Mouse (Mus musculus): Measurements from ENCODE around the gene Wwox.

Wwox gene

DNA sequence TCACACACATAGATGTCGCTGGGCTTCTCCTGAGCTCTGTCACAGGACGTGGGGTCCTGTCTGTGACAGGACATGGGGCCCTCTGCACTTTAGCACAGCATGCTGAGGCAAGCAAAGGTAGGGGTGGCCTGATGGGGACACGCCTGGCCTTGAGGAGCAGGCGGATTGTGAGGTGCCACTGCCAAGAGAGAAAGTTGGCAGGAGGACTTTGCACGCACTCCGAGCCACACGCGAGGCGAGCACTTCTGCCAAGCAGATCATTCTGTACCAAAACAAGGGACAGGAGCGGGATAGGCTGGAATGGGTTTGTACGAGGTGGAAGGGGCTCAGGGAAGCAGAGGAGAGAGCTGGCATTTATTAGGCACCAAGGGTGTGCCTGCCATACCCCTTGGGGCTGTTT, 543.3 kb downstream of the Wwox start:
- DNase-seq, result no peak

DNA sequence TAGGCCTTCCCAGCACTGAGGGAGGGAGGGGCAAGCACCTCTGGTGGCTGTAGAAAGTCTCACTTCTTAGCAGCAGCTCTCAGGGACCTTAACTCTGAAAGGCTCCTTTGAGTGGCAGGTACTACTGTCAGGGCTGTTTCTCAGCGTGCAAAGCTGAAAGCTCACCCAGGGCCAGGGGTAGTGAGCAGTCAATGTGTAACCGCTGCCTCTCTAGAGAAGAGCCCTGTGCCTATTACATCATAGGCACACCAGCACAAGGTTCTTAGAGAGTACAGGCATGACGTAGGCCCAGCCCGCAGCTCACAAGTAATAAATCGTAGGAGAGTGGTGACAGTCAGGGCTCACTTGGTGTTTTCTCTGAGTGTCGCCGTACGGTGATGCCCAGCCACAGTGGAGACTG, 545.0 kb downstream of the Wwox start:
- no peak for DNase-seq

DNA sequence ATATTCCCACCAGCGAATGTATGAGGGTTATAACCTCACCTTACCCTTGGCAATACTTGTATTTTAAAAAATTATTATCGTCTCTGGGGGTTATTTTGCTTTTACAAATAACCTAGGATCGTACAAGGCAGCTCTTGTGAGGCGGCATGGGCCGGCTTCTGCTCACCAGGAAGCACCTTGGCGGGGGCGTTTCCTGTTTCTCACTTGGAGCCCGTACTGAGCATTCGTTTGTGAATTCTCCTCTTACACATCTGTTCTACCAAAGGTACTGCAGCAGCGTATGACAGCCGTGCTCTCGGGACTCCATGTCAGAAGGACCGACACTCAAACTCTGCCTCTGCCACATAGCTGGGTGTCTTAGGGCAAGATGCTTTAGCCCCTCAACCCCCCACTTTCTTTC, 546.5 kb downstream of the Wwox start:
- DNase-seq, result no peak

DNA sequence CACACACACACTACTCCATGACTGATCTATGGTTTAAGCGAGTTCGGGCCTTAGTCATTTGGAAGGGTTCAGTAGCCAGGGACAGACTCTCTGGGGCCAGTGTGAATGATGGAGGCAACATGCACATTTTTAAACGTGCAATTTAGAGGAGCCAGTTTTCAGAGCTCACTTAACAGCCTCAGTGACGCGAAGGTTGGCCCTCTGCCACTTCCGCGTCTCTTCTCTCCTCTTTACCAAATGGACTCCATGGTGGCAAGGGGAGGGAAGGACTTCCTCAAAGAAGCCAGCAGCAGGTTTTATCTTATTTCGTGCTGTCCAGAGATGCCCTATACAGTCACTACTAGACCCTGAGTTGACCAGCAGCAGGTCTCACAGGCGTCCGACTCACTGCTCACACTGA, 547.5 kb downstream of the Wwox start:
- DNase-seq, result no peak

DNA sequence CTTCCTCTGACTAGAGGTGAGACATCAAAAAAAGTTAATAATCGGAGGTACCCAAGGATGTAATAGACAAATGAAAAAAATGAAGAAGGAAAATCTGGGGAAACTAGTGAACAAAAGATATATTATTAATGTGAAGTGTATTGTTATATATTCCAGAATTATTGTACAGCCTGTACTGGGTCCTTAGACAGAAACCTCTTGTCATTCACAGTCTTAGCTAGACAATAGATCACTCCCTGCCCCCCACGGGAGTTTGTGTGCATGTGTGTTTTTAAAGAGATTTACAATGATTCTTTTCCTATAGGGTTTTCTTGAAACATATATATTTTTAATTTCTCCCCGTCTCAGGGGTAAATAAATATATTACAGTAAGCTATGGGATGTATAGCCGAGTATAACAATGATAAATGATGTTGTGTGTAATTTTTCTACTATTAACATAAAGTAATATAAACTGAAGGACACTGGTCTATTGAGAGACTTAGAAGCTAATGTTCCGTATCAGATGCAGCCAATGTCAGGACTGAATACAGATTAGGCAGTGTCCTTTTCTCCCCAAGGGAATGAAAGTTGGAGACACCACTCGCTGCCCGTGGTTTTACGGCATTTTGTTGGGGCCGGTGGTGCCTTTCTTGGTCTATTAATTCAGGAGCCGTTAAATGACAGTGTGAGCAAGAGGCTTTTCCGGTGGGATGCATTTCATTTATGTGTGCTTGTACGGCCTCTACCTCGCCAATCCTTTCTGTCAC, 551.6 kb downstream of the Wwox start:
- no peak for DNase-seq

DNA sequence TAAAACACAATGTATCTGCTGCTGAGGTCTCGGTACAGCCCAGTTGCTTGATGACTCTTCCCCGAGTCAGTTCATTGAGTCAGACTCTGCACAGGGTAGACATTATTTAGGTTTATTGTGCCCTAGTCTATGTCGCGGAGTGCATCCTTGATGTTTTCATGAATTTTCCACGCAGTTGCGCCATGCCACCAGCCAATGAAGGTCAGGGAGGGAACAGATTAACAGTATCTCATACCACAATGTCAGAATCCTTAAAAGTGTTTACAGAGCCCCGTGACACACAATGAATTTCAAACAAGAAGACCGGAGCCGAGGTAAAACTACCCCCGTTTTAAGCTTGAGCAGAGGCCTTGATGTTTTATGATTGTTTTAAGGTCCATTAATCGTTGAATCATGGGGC, 561.3 kb downstream of the Wwox start:
- no peak for DNase-seq

DNA sequence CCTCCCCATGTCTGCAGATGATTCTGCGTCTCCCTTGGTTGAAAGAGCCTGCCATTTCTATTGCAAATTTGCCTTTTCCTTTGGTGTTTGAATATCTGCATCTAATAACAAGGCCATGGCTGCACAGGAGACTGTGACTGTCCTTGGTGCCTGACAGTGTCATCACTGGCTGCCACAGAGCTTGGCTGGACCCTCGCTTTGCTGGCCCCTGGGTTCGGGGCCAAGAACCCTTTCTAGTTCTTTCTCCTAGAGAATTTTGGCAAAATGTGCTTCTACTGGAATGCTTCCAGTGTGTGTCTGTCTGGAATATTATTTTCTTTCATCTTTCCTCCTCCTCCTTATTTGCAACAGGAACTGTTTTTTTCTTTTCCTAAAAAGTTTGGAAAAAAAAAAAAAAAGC, 565.6 kb downstream of the Wwox start:
- no peak for DNase-seq

DNA sequence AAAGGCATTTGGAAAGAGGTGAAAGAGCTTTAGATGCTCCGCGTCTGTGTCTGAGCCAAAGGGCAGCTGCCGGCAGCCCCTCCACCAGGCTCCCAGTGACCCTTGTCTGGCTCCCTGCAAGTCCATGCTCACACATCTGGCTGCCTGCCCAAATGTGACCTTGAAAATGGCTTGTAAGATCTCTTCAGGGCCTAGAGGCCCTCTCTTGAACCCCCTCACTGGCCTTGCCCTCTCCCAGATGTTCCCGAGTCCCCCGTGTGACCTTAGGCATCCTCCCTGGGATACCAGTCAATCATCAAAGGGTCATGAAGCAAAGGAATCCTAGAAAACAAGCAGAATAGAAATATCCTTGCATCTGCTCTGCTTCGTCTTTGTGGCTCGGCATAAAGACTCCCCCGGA, 567.1 kb downstream of the Wwox start:
- DNase-seq, result no peak

DNA sequence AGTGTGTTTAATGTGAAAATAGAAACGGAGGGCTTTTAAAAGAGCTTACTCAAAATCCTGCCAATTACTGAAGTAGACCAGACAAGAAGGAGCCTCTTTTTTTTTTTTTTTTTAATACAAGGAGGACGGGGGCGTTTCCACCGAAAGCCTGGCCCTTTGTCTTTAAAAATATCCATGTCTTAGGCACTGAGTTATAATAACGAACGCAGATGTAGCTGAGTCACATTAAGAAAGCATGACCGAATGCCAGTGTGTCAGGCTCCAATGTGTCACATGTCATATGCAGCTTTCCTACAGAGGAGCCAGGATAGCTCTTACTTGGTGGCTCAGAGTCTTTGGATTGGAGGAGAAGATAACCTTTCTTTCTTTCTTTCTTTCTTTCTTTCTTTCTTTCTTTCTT, 567.8 kb downstream of the Wwox start:
- DNase-seq, result no peak

DNA sequence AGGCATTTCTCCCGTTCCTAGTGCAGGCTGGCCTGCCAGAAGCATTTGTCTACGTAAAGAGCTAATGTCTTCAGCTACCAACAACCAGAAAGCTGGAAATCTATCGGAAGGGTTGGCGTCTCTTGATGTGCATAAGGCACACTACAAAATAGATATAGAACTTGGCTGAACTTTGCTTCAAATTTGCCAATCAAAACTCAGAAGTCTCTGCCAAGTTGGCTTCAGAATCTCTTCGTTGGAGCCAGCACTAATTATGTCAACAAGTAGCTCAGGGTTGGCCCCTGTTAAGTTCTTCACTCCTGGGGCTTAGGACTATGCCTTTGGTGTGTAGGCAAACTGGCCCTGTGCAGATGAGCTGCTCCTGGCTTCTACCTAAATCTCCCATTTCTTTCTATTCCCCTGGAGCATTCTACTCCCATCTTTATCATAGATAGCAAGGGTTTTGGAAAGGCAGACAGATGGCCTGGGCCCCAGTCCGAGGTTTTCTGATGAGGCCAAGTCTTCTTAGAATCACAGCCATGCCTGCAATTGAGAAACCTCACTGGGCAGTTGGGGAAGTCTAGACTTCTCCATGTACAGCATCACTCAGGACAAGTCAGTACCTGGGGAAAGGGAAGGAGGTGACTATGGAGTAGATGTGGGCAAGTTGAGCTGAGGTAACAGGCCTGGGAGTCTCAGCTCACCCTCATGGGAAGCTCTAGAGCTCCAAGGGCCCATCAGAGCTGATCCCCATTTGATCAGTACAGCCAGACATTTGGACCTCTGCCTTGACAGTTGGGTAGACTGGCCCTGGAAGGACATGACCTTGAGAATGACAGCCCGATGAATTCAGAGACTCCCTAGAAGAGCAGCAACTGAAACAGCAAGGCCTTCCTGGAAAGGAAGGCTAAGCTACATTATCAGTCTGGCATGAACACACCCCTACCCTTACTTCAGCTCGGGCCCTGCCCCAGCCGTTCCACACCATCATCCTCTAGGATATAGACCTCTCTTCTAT, 569.5 kb downstream of the Wwox start:
- DNase-seq, result no peak

DNA sequence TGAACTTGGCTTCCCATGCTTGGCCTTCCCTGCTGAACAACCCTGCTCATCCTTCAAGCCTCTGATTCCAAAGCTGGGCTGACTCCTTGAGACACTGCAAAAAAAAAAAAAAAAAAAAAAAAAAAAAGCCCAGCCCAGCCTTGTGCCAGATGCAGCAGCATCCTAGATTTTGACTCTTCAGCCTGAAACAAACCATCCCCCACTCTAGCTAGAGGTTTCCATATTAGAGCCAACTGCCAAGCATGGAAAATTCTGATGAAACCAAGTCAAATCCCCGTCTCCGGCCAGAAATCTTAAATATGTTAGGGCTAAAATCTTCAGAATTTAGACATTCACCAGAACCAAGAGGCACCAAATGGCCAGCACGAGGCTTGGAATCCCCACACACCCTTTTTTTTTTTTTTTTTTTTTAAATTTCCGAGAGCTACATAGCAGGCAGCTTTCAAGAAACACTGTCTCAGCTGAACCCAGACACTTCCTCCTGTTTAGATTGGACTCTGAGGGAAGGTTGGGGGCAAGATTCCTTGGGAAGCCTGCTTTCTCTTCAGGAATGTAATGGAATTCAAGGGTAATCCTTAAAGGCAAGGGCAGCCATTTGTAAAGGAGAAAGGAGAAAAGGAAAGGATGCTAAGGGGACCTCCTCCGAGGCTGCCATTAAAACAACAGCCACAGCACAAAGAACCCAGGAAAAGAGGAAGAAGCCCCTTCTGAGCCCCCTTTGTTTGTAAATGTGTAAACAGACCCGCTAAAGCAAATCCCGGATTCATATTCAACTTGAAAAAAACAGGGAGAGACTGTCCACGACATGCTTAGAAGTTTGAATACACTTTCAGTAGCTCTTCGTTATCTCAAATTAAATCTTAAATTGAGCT, 570.7 kb downstream of the Wwox start:
- DNase-seq, result no peak

DNA sequence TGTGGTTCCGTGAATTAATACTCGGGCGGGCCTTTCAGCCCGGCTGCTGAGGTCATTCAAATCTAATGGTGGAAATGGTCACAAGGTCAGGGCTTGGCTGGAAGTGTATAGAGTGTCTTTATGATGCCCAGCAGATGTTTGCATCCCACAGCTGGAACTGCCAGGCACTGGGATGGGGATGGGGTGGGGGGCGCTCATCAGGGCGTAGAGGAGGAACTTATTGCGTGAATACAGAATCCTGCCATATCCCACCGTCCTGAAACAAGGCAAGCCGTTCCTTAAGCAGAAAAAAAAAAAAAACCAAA, 571.3 kb downstream of the Wwox start:
- DNase-seq, result no peak

DNA sequence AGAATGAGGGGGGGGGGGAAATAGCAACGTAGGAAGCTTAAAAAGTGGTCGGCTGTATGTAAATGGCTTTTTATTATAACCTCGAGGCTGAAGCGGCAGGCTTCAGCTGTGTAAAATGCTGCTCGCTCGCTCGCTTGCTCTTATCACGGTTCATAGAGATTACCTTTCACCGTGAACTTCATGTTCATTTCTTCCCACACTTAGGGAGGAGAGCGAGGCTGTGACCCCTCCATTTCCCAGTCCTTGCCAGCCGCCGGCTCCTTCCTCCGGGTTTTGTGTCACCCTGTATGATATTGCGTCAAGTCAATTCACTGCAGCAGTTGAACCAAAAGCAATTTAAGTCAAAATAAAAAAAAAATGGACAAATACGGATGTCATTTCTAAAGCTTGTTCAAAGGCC, 580.2 kb downstream of the Wwox start:
- DNase-seq, result no peak

DNA sequence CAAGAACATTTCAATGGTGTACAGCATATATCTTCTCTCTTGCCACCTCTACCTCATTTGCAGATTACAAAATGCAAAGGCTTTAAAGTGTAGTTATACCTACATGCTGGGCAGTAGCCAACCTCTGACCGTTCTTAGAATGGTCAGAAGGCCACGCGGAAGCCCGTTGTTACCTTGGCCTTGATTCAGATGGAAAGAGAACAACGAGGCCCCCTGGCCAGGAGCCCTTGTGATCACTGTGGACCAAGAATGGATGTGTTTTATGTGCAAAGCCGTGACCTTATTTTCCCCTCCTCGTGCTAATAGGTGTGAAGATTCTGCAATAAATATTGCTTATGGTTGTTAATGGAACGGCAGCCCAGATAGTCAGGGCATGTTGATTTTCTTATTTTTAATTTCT, 582.3 kb downstream of the Wwox start:
- DNase-seq, result no peak

DNA sequence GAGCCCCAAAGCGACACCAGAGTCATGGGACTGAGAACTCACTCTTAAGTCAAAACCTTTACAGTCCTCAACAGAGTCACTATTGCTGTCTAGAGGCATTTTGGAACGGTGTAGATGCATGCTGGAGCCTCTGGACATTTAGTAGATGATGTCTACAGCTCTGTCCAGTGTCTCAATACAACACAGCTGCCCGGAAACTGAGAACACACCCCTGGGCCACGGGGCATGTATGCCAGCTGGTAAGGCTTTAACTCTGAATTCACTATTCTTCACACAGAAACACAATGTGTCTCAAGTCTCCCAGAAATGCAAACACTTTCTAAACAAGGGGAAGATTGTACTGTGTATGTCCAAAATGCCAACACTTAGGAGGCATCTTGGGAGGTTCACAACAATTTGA, 584.6 kb downstream of the Wwox start:
- DNase-seq, result no peak

DNA sequence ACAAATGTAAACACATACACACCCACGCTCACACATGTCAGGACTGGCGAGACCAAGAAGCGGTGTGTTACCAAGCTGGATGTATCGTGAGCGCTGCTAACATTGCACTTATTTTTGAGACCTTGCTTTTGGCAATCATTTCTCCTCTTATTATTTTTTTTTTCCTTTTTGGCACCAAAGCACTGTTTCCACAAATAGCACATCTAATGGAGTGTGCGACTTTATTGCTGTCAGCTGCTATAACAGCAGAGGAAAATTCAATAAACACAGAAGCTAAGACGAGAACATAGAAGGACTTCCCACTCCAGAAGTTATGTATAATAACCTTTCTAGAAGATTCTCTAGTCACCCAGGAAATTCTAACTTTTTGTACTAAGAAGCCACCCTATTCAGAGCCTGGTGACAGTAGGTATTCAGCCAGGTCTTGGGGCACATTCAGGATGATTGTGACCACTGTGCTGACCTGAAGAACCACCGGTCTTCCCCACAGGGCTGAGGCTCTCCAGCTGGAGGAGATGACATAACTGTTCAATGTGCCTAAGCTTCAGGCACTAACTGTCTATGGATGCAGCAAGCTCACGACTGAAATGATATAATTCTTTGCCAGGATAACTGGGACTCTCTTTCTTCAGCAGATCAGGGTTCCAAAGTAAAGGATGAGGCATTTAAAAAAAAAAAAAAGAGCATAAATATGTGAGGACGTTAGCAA, 586.1 kb downstream of the Wwox start:
- no peak for DNase-seq

DNA sequence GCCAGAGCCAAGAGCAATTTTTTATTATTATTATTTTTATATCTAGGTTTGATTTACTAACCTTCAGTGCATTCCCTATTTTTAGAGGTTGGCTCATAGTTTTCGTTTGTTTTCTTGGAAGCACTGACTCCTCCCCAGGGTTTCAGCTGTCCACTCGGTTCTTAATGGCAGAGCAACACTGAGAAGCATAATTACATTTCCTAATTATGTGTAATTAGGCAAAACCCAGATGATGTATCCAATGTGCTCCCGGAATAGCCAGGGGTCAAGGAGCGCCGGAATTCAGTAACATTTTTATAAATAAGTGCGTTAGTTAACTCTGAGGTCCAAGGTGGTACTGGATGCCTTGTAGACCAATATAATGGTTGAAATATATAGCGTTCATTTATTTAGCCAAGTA, 586.7 kb downstream of the Wwox start:
- no peak for DNase-seq

DNA sequence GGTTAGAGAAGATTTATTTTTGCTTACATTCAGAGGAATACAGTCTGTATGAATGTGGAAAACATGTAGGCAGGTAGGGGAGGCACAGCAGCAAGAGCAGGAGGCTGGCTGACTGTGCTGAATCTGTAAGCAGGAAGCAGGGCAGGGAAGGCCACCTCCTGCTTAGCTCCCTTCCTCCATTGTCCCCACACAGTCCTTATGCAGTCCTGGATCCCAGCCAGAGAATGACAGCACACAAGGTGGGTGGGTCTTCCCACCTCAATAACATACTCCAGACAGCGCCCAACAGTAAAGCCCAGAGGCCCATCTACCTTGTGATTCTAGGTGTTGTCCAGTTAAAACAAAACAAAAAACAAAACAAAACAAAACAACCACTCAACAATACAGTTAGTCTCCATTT, 593.7 kb downstream of the Wwox start:
- DNase-seq, result no peak

DNA sequence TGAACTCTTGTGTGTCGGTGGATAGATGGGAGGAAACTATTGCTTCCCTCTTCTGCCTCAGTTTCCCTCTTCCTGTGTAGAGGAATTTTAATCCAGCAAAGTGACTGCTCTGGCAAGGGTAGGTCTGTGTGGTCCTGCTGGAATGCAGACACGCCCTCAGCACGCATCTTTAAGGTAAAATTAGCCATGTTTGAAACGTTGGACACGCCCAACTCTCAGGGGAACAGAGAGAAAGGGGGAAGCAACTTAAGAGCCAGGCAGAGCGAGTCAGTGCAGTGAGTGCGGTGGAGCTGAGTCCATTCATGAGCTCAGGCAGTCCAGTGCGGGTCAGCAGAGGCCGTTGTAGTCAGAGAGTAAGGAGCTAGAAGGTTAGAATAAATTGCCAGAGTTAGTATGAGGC, 596.6 kb downstream of the Wwox start:
- no peak for DNase-seq

DNA sequence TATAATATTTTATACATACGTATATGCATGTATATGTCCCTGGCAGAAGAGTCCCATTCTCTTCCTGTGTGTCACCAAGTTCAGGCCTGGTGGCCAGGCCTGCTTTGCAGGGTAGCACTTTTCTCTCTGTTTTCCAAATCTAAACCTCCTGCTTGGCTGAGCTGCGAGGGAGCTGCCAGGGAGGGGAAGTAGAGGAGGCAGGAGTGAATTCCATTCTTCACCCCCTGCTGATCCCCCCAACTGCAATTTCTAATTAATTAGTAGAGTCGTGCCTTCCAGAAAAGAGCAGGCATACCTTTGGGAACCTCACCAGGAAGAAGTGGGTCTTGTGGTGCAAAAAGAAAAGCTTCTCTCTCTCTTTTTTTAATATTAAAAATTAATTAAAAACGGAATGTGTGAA, 599.0 kb downstream of the Wwox start:
- DNase-seq, result no peak

DNA sequence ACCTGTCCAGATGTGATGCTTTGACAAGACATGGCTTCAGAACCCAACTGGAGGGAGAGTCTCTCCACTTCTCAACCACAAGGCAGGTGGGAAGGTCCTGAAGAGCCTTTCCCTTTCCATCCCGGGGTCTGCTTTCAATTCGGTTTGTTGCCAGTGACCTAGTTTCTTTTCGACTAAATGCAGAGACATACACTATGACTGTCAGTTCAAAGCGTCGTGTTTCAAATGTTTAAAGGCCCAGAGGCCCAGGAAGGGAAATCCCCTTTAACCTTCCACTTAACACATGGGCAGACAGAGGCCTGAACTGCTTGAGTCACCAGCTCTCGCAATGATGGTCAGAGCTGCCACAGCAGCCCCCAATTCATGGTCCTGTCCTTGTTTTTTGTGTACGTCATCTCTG, 606.3 kb downstream of the Wwox start:
- DNase-seq, result no peak

DNA sequence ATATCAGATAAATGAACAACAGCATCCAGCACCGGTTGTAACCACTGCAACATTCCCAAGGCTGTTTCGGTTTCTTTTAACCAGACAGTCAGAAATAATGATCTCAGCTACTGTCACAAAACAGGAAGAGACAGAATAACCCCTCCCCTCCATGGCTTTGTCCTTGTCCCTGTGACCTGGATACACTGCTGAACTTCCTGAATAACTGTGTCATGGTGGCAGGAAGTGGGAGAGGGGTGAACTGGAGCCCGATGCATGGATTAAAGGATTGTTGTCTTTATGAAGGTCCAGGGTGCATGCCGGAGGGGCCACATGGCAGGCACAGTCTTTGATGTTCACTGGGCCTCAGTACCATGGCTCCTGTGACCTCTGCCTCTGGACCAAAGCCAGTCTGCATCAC, 607.0 kb downstream of the Wwox start:
- DNase-seq, result no peak
